Mouse (Mus musculus) cerebellum, postnatal 10 days (tissue): ENCODE measurements around the gene Thrsp.
"Not testable (repeated sequence)": the region's sequence is repeated elsewhere in the genome, so short reads cannot be mapped to it uniquely, and the experiment has no call there.

Source experiments
- DNase-seq, 2 experiments: peaks; one replicate each; pipeline ENCODE4 v3.0.0; 2021; ENCODE audit warnings: mixed read lengths in 2 of 2

The Thrsp gene

GRCm38 (mm10) chr7:97416906-97417777 is at the start of gene Thrsp:
Thrsp (minus strand) TSS chr7:97417730.
- peak; percentile 95 to 97 for DNase-seq

- no peak for DNase-seq
These were observed 38.0 kb upstream of the Thrsp start for GRCm38 (mm10) chr7:97455577-97455976.

GRCm38 (mm10) chr7:97454795-97455194 is 37.3 kb upstream of the Thrsp start:
- DNase-seq = no peak

- DNase-seq = peak in 1 of 2 experiments; percentile 15
These were observed 35.8 kb upstream of the Thrsp start for GRCm38 (mm10) chr7:97453141-97453921.

- no peak for DNase-seq
These were observed 34.7 kb upstream of the Thrsp start for GRCm38 (mm10) chr7:97452196-97452595.

- DNase-seq = not testable (repeated sequence)
These were observed 33.5 kb upstream of the Thrsp start, which contains the start of gene Kctd14 for GRCm38 (mm10) chr7:97451023-97451422. Kctd14 (plus strand) TSS chr7:97451323.

- peak in 1 of 2 experiments; percentile 32 for DNase-seq
These were observed 29.6 kb upstream of the Thrsp start for GRCm38 (mm10) chr7:97447050-97447531.

GRCm38 (mm10) chr7:97446171-97446925 is 28.8 kb upstream of the Thrsp start:
- peak; percentile 96 to 97 for DNase-seq

GRCm38 (mm10) chr7:97438986-97439385 is 21.5 kb upstream of the Thrsp start:
- DNase-seq = no peak

GRCm38 (mm10) chr7:97434517-97434916 is 17.0 kb upstream of the Thrsp start:
- no peak for DNase-seq

- not testable (repeated sequence) for DNase-seq
These were observed 16.0 kb upstream of the Thrsp start for GRCm38 (mm10) chr7:97433517-97433916.

- peak; percentile 70 to 76 for DNase-seq
These were observed 12.2 kb upstream of the Thrsp start for GRCm38 (mm10) chr7:97429705-97430104.

GRCm38 (mm10) chr7:97427778-97428420 is 10.4 kb upstream of the Thrsp start:
- DNase-seq = peak; percentile 89 to 93

GRCm38 (mm10) chr7:97427296-97427695 is 9.8 kb upstream of the Thrsp start:
- peak; percentile 53 to 58 for DNase-seq

GRCm38 (mm10) chr7:97426566-97426965 is 9.0 kb upstream of the Thrsp start:
- peak; percentile 36 to 42 for DNase-seq

GRCm38 (mm10) chr7:97424621-97425245 is 7.2 kb upstream of the Thrsp start:
- peak; percentile 97 to 99 for DNase-seq

- DNase-seq = no peak
These were observed 6.2 kb upstream of the Thrsp start for GRCm38 (mm10) chr7:97423754-97424153.

- DNase-seq = peak; percentile 85 to 91
These were observed 3.6 kb upstream of the Thrsp start for GRCm38 (mm10) chr7:97420958-97421651.

GRCm38 (mm10) chr7:97420406-97420805 is 2.9 kb upstream of the Thrsp start:
- DNase-seq = peak; percentile 42 to 47

GRCm38 (mm10) chr7:97419163-97419562 is 1.6 kb upstream of the Thrsp start:
- no peak for DNase-seq

- DNase-seq = peak; percentile 38 to 43
These were observed 1.2 kb upstream of the Thrsp start for GRCm38 (mm10) chr7:97418717-97419116.
